Mouse (Mus musculus) cerebellum, adult 18-20 months (tissue): ENCODE results near the gene Gm10100.
A peak's percentile ranks its signal among the peaks of the same experiment; 100 is the strongest.
"Not testable (repeated sequence)": the region's sequence is repeated elsewhere in the genome, so short reads cannot be mapped to it uniquely, and the experiment has no call there.

Source experiments
- DNase-seq, 2 experiments: peaks; one replicate each; pipeline ENCODE4 v3.0.0; 2021

The Gm10100 gene

DNA sequence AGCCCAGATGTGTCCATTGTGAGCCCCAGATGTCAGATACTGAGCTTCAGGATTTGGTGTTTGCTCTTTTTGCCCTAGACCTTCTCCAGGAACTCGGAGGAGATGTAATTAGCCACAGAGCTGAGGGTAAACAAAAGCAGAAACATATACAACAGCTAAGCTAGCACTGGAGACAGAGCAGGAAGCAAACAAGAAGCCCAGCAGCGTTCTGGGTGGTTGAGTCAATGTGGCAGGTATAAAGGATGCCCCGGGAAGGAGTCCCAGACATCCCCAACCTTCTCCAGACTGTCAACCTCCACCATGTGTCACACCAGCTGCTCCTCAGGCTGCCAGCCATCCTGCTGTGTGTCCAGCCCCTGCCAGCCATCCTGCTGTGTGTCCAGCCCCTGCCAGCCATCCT is at the start of gene Gm10100:
Gene Gm10100, plus strand, starts transcription at position 301 of the 400 bp plus-strand sequence.
- peak in 1 of 2 experiments; percentile 11 for DNase-seq

GRCm38 (mm10) chr10:77677562-77677961 is 48.7 kb upstream of the Gm10100 start:
- no peak for DNase-seq

DNA sequence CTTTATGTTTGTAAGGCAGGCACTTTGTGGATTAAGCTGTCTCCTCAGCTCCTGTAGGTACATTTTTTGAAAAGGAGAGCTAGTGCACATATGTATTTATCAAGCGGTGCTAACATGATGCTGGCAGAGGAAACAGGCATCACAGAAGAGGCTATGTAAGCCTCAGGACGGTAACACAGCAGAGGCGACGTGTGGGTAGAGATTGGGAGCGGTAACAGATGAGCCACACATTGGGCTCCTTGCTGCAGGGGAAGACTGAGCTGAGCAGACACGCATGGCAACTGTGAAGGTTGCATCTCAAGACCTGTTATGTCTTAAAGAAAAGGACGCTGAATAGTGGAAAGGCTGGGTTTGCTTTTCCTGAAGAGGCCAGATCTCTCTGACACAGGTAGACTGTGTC is 43.3 kb upstream of the Gm10100 start:
- no peak for DNase-seq

- DNase-seq, result no peak
Measured at GRCm38 (mm10) chr10:77684181-77684580, 42.1 kb upstream of the Gm10100 start.

GRCm38 (mm10) chr10:77685895-77686664 is 40.2 kb upstream of the Gm10100 start, which contains the start of gene Tspear:
TSS of gene Tspear (plus strand) at chr10:77686569.
- no peak for DNase-seq

DNA sequence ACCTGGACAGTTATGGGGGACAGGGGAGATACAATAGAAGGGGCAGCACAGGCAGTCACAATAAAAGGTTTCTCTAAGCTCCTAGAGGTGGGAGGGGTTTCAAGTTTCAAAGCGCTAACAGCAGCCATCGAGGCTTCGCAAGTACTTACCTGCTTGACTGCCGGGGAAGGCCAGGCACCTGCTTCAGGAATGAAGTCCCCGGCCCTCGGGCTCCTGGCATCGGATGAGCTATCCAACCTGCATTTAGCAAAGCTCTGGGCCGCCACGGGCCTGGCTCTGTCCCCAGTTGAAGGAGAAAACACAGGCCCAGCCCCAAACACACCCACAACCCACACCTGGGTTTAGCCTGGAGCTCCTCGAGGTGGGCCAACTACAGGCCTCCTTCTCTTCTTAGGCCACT is 39.3 kb upstream of the Gm10100 start:
- DNase-seq, result no peak

DNA sequence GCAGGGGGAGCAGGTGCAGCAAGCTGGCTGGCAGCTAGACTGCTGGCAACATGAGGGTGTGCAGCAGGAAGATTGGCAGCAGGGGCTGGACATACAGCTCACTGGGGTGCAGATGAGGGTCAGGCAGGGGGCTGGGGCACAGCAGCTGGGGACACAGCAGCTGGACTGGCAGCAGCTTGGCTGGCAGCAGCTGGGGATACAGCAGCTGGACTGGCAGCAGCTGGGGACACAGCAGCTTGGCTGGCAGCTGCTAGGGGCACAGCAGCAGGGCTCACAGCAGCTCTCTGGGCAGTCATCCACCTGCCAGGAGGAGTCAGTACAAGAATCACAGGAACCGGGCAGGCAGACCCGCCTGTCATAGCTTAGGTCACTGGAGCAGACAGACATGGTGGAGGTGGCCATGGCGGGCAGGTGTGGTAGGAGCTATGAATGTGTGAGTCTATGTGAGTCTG is 35.9 kb upstream of the Gm10100 start, which contains the start of gene Gm19402:
Gene Gm19402, minus strand, starts transcription at position 402 of the 452 bp plus-strand sequence.
- DNase-seq, result not testable (repeated sequence)

DNA sequence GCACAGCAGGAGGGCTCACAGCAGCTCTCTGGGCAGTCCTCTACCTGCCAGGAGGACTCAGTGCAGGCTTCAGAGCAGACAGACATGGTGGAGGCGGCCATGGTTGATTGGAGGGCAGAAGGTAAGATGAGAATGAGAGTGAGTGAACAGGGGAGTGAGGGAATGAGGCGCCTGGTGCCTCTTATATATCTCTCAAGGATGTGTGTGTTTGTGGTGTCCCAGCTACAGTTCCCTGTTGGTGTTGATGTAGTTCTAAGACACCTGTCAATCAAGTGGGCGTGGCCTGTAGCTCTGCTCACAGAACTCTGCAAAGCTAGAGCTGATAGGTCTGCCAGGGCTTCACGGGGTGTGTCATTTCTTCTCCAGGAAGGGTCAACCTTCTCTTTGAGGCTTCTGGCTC is 29.2 kb upstream of the Gm10100 start, which contains the start of gene Gm9508:
Gene Gm9508, minus strand, starts transcription at position 101 of the 400 bp plus-strand sequence.
- no peak for DNase-seq

DNA sequence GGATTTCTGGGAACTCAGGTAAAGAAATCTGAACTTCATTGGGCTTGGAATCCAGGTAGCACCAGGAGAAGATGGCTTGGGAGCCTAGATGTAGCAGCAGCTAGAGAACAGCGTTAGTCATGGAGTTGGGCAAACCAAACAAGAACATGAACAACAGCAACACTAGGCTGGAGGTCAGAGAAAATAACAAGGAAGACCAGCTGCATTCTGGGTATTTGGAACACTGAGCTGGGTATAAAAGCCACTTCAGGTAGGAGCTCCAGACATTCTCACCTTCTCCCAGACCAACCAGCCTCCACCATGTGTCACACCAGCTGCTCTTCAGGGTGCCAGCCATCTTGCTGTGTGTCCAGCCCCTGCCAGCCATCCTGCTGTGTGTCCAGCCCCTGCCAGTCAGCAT is 20.0 kb upstream of the Gm10100 start, which contains the start of gene Gm10272:
Gene Gm10272, plus strand, starts transcription at position 301 of the 400 bp plus-strand sequence.
- DNase-seq, result no peak

DNA sequence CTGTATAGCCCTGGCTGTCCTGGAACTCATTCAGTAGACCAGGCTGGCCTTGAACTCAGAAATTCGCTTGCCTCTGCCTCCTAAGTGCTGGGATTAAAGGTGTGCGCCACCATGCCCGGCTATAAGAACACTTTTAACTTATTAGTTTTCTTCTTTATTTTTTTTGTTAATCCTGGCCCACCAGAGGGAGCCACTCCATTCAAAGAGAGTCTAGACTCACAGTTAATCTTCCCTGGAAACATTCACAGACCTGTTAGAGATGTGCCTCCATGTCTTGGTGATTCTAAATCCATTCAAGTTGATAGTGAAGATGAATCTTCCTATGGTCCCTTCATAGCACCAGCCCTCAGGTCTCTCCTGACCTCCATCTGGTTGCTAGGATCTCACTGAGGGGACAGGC is 16.5 kb upstream of the Gm10100 start:
- no peak for DNase-seq

GRCm38 (mm10) chr10:77711157-77711556 is 15.1 kb upstream of the Gm10100 start, which contains the start of gene Gm10024:
TSS of gene Gm10024 (plus strand) at chr10:77711457.
- not testable (repeated sequence) for DNase-seq

DNA sequence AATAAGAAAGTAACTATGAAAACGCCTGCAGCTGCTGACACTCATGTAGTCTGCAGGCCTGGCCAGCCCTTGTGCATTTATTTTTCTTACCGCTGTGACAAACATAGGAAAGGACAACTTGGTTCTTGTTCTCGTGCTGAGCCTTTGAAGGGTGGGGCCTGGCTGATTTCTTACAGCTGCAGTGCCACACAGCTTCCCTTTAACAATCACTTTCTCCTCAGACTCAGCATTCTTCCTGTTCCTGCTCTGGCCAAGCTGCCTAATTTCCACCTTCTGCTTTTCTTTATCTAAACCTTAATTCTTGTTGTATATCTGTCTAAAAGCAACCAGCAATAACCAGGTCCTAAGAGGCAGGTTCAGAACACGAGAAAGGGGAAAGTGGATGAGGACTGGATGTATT is 12.6 kb upstream of the Gm10100 start:
- no peak for DNase-seq

DNA sequence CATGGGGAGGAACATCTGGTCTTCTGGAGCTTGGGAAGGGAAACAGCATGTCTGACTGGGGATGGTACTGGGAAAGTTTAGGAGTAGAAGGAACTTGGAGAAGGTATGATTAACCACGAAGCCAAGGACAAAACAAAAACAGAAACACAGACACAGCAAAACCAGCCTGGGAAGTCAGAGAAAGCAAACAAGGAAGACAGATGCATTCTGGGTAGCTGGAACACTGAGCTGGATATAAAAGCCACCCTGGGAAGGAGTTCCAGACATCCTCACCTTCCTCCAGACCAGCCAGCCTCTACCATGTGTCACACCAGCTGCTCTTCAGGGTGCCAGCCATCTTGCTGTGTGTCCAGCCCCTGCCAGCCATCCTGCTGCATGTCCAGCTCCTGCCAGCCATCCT is 10.8 kb upstream of the Gm10100 start, which contains the start of gene Gm10142:
Gene Gm10142, plus strand, starts transcription at position 301 of the 400 bp plus-strand sequence.
- DNase-seq, result no peak

DNA sequence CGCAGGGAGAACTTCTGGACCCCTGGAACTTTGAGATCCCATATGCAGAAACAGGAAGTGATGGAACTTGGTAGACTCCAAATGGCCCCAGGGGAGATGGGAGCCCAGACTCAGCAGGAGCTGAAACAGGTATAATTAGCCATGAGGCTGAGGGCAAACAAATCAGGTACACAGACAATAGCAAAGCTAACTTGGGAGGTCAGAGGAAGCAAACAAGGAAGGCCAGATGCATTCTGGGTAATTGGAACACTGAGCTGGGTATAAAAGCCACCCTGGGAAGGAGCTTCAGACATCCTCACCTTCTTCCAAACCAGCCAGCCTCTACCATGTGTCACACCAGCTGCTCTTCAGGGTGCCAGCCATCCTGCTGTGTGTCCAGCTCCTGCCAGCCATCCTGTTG is 6.0 kb upstream of the Gm10100 start, which contains the start of gene Krtap12-1:
Gene Krtap12-1, plus strand, starts transcription at position 301 of the 400 bp plus-strand sequence.
- not testable (repeated sequence) for DNase-seq

GRCm38 (mm10) chr10:77724855-77725254 is 1.4 kb upstream of the Gm10100 start:
- no peak for DNase-seq

GRCm38 (mm10) chr10:77728280-77728679 is 2.0 kb downstream of the Gm10100 start:
- DNase-seq, result no peak

GRCm38 (mm10) chr10:77729241-77729640 is 3.0 kb downstream of the Gm10100 start:
- DNase-seq, result no peak

DNA sequence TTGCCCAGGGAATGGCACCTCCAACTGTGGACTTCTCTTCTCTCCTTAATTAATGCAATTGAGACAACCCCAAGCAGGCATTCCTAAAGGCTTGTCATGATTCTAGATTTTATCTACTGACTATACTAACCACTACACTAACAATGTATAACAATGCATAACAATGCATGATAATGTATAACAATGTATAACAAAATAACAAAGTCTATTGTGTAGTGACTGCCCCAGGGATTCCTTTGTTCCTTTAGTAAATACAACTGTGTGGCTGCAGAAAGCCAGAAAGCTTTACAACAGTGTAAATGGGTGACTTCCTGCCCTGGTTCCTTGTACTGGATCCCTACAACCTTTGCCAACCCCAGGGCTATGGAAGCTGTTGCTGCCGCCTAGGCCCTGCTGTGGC is 9.6 kb downstream of the Gm10100 start:
- DNase-seq, result no peak

DNA sequence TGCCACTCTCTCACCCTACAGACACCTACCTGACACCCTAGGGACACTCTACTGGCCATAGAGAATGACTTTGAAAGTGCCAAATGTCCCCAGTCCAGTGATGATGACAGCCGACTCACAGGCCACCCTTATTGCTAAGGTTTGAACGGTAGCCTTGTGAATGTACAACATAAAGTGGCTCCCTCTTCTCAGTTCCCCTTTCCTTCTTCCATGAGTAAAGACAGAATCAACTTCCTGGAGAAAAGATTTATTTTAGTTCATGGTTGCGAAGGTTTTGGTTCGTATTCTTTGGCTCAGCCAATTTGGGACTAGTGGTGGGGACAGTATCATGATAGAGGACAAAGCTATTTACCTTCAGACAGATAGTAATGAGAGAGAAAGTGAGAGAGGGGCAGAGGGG is 12.6 kb downstream of the Gm10100 start:
- no peak for DNase-seq

DNA sequence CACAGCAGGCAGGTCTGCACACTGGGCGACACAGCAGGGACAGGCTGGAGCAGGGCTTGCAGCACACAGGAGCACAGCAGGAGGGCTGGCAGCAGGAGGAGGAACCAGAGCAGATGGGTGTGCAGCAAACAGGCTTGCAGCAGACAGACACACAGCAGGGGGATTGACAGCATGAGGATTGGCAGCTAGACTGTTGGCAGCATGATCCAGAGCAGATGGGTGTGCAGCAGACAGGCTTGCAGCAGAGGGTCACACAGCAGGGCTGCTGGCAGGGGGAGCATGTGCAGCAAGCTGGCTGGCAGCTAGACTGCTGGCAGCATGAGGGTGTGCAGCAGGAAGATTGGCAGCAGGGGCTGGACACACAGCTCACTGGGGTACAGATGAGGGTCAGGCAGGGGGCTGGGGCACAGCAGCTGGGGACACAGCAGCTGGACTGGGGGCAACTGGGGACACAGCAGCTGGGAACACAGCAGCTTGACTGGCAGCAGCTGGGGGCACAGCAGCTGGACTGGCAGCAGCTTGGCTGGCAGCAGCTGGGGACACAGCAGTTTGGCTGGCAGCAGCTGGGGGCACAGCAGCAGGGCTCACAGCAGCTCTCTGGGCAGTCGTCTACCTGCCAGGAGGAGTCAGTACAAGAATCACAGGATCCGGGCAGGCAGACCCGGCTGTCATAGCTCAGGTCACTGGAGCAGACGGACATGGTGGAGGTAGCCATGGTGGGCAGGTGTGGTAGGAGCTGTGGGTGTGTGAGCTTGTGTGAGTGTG is 15.8 kb downstream of the Gm10100 start, which contains the start of gene Gm18596:
Gene Gm18596, minus strand, starts transcription at position 715 of the 765 bp plus-strand sequence.
- peak in 1 of 2 experiments; percentile 9 for DNase-seq

DNA sequence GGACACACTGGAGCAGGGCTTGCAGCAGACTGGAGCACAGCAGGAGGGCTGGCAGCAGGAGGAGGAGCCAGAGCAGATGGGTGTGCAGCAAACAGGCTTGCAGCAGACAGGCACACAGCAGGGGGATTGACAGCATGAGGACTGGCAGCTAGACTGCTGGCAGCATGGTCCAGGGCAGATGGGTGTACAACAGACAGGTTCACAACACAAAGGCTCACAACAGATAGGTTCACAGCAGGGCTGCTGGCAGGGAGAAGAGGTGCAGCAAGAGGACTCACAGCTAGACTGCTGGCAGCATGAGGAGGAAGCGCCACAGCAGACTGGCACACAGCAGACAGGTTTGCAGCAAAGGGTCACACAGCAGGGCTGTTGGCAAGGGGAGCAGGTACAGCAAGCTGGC is 24.4 kb downstream of the Gm10100 start:
- peak; percentile 13 to 15 for DNase-seq

DNA sequence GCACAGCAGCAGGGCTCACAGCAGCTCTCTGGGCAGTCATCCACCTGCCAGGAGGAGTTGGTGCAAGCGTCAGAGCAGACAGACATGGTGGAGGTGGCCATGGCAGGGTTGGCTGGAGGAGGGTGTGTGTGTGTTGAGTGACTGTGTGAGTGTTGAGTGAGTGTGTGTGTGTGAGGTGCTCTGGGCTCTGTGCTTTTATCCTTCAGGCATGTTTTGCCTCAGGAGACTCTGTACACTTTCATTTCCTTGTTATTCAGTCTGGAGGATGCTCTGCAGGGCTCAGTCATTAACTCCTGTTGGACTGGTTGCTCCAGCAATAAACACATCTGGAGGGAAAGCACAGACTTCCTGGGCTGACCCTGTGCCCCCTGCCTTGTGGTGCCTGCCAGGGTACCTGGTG is 25.0 kb downstream of the Gm10100 start, which contains the start of gene Gm9736:
Gene Gm9736, minus strand, starts transcription at position 101 of the 400 bp plus-strand sequence.
- DNase-seq, result not testable (repeated sequence)

DNA sequence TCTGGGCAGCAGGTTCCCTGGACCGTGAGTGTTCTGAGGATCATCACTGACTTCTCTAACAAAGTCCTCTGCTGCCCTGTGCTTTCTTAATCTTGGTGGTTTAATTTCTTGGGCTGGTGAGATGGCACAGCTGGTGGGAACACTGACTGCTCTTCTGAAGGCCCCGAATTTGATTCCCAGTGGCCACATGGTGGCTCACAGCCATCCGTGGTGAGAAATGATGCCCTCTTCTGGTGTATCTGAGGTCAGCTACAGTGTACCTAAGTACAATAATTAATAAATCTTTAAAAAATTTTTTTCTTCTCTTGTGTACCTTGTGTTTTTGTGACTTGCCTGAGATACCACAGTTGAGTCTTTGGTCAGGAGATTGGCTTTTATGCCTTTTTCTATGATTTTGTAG is 26.0 kb downstream of the Gm10100 start:
- DNase-seq, result not testable (repeated sequence)
